Mouse (Mus musculus) hindbrain, embryonic 12.5 days (tissue): ENCODE data around the gene Samd8. TPM values are rescaled to one million over a fixed set of nuclear protein-coding genes. Genes with fewer than 3 reads are reported as not detected.
A peak's percentile ranks its signal among the peaks of the same experiment; 100 is the strongest.

Experiments
- ATAC-seq: fragments of 200-750 bp; cut with Nextera tagmentation; 2 replicates; pipeline ENCODE4 v1.8.0; 2017; ENCODE audit warnings: moderate TSS enrichment; ENCODE audit not compliant: low FRiP score
- H3K27ac ChIP-seq: fragments of 300-500 bp; sonication (generic); 2 replicates; pipeline ENCODE4 v1.5.1; 2016; ENCODE audit warnings: mild to moderate bottlenecking
- H3K27me3 ChIP-seq: fragments of 300-500 bp; sonication (generic); 2 replicates; pipeline ENCODE4 v1.6.1; 2016; ENCODE audit warnings: mild to moderate bottlenecking
- H3K36me3 ChIP-seq: fragments of 300-500 bp; sonication (generic); 2 replicates; pipeline ENCODE4 v1.6.1; 2016; ENCODE audit warnings: mild to moderate bottlenecking
- H3K4me1 ChIP-seq: fragments of 300-500 bp; sonication (generic); 2 replicates; pipeline ENCODE4 v1.6.1; 2016
- H3K4me2 ChIP-seq: fragments of 300-500 bp; sonication (generic); replicated peaks from 2 replicates; pipeline ENCODE4 v1.6.1; 2016; ENCODE audit warnings: mild to moderate bottlenecking
- H3K4me3 ChIP-seq: fragments of 300-500 bp; sonication (generic); 2 replicates; pipeline ENCODE4 v1.5.1; 2016; ENCODE audit warnings: mild to moderate bottlenecking
- H3K9ac ChIP-seq: fragments of 300-500 bp; sonication (generic); 2 replicates; pipeline ENCODE4 v1.6.1; 2016; ENCODE audit warnings: mild to moderate bottlenecking, moderate library complexity
- H3K9me3 ChIP-seq: fragments of 300-500 bp; sonication (generic); replicated peaks from 2 replicates; pipeline ENCODE4 v1.6.1; 2016; ENCODE audit warnings: mild to moderate bottlenecking
- WGBS: fragments of 180-500 bp; shearing (Covaris S2); methylation state at CpG from one replicate; pipeline ENCODE4 v1.1.7; 2016; 5-methylcytosine and 5-hydroxymethylcytosine counted together
- polyA plus RNA-seq: library from polyadenylated mRNA; unstranded; fragments of >200 nt; fragmentation: Nextera tagmentation; extraction: Ambion mirVana; gene quantifications from 2 replicates; pipeline ENCODE4 v1.2.1, GENCODE M21; 2016

Samd8 gene
- polyA plus RNA-seq, 1 experiment from 2014 or later = 15.9 TPM

- H3K4me3 ChIP-seq = no peak overlapping the region
- H3K27me3 ChIP-seq = no peaks in the 10 kb centered on the region
- no peak overlapping the region for H3K4me2 ChIP-seq
- no peak for ATAC-seq
- H3K9me3 ChIP-seq = no peaks in the 10 kb centered on the region
- H3K27ac ChIP-seq = no peak overlapping the region
- H3K9ac ChIP-seq = no peak overlapping the region
- 48% methylated on average over 15 of the region's 15 CpGs for WGBS
- H3K36me3 ChIP-seq = no peaks in the 10 kb centered on the region
- H3K4me1 ChIP-seq = peaks cover 14% of the 10 kb centered on the region
These were observed 2.0 kb upstream of the Samd8 start for GRCm38 (mm10) chr14:21748142-21748870.

GRCm38 (mm10) chr14:21750881-21751542 lies 681 bp downstream of the Samd8 start, which contains the start of gene Dusp13:
Gene Dusp13, minus strand, starts transcription at chr14:21751181.
- no peaks in the 10 kb centered on the region for H3K27me3 ChIP-seq
- H3K9ac ChIP-seq = peak within 1 kb of the TSS; percentile 91
- no peaks in the 10 kb centered on the region for H3K9me3 ChIP-seq
- under 1% methylated on average over 26 of the region's 26 CpGs for WGBS
- H3K4me3 ChIP-seq = peak within 1 kb of the TSS; percentile 96
- H3K4me1 ChIP-seq = peaks cover 15% of the 10 kb centered on the region
- H3K27ac ChIP-seq = peak within 1 kb of the TSS; percentile 90
- H3K36me3 ChIP-seq = no peaks in the 10 kb centered on the region
- ATAC-seq = peak; percentile 85
- H3K4me2 ChIP-seq = peak within 1 kb of the TSS; percentile 73

GRCm38 (mm10) chr14:21752411-21752810 lies 2.1 kb downstream of the Samd8 start:
- H3K9me3 ChIP-seq = no peaks in the 10 kb centered on the region
- no peak for ATAC-seq
- no peak overlapping the region for H3K27ac ChIP-seq
- no peak overlapping the region for H3K9ac ChIP-seq
- H3K4me3 ChIP-seq = no peak overlapping the region
- H3K4me1 ChIP-seq = peaks cover 15% of the 10 kb centered on the region
- H3K36me3 ChIP-seq = no peaks in the 10 kb centered on the region
- no peak overlapping the region for H3K4me2 ChIP-seq
- WGBS = 95% methylated on average over 3 of the region's 3 CpGs
- H3K27me3 ChIP-seq = no peaks in the 10 kb centered on the region

GRCm38 (mm10) chr14:21753367-21753766 lies 3.0 kb downstream of the Samd8 start:
- Histone ChIP-seq H3K9ac (no peak overlapping the region), H3K4me1 (peaks cover 15% of the 10 kb centered on the region), H3K27me3 (no peaks in the 10 kb centered on the region), H3K27ac (no peak overlapping the region), H3K9me3 (no peaks in the 10 kb centered on the region), H3K4me3 (no peak overlapping the region), H3K4me2 (no peak overlapping the region), H3K36me3 (no peaks in the 10 kb centered on the region)
- 85% methylated on average over 4 of the region's 4 CpGs for WGBS
- no peak for ATAC-seq

- H3K9me3 ChIP-seq = no peaks in the 10 kb centered on the region
- no peaks in the 10 kb centered on the region for H3K4me1 ChIP-seq
- no peaks in the 10 kb centered on the region for H3K36me3 ChIP-seq
- H3K9ac ChIP-seq = no peak overlapping the region
- ATAC-seq = no peak
- no peak overlapping the region for H3K27ac ChIP-seq
- WGBS = 91% methylated on average over 9 of the region's 9 CpGs
- no peak overlapping the region for H3K4me3 ChIP-seq
- H3K27me3 ChIP-seq = no peaks in the 10 kb centered on the region
- H3K4me2 ChIP-seq = no peak overlapping the region
These were observed 11.2 kb downstream of the Samd8 start for GRCm38 (mm10) chr14:21761560-21761959.

- 93% methylated on average over 3 of the region's 3 CpGs for WGBS
These were observed 13.4 kb downstream of the Samd8 start for GRCm38 (mm10) chr14:21763736-21764135.

GRCm38 (mm10) chr14:21764646-21765045 lies 14.3 kb downstream of the Samd8 start:
- H3K27ac ChIP-seq = no peak overlapping the region
- H3K4me3 ChIP-seq = no peak overlapping the region
- H3K27me3 ChIP-seq = no peaks in the 10 kb centered on the region
- 90% methylated on average over 6 of the region's 6 CpGs for WGBS
- H3K4me2 ChIP-seq = no peak overlapping the region
- ATAC-seq = no peak
- no peaks in the 10 kb centered on the region for H3K36me3 ChIP-seq
- peaks cover 13% of the 10 kb centered on the region for H3K4me1 ChIP-seq
- H3K9me3 ChIP-seq = no peaks in the 10 kb centered on the region
- H3K9ac ChIP-seq = no peak overlapping the region

More at GRCm38 (mm10) chr14:21763736-21764135, 13.4 kb downstream of the Samd8 start:
- Histone ChIP-seq H3K9ac (no peak overlapping the region), H3K27ac (no peak overlapping the region), H3K27me3 (no peaks in the 10 kb centered on the region), H3K4me3 (no peak overlapping the region), H3K36me3 (no peaks in the 10 kb centered on the region), H3K4me1 (peaks cover 7% of the 10 kb centered on the region), H3K9me3 (no peaks in the 10 kb centered on the region), H3K4me2 (no peak overlapping the region)
- no peak for ATAC-seq

- Histone ChIP-seq H3K4me2 (no peak overlapping the region), H3K9me3 (no peaks in the 10 kb centered on the region), H3K4me3 (no peak overlapping the region), H3K36me3 (no peaks in the 10 kb centered on the region), H3K9ac (no peak overlapping the region), H3K4me1 (peaks cover 13% of the 10 kb centered on the region), H3K27ac (no peak overlapping the region), H3K27me3 (no peaks in the 10 kb centered on the region)
- no peak for ATAC-seq
- 84% methylated on average over 7 of the region's 7 CpGs for WGBS
These were observed 15.5 kb downstream of the Samd8 start for GRCm38 (mm10) chr14:21765754-21766397.

- Histone ChIP-seq H3K27ac (no peak overlapping the region), H3K27me3 (no peaks in the 10 kb centered on the region), H3K9me3 (no peaks in the 10 kb centered on the region), H3K4me3 (no peak overlapping the region), H3K9ac (no peak overlapping the region), H3K4me2 (no peak overlapping the region), H3K4me1 (peaks cover 13% of the 10 kb centered on the region), H3K36me3 (no peaks in the 10 kb centered on the region)
- 94% methylated on average over 6 of the region's 6 CpGs for WGBS
- ATAC-seq = no peak
These were observed 16.1 kb downstream of the Samd8 start for GRCm38 (mm10) chr14:21766398-21766958.

GRCm38 (mm10) chr14:21772506-21773281 lies 22.4 kb downstream of the Samd8 start:
- no peak overlapping the region for H3K27ac ChIP-seq
- H3K9me3 ChIP-seq = no peaks in the 10 kb centered on the region
- H3K9ac ChIP-seq = no peak overlapping the region
- no peaks in the 10 kb centered on the region for H3K27me3 ChIP-seq
- WGBS = 87% methylated on average over 11 of the region's 11 CpGs
- no peak for ATAC-seq
- no peak overlapping the region for H3K4me2 ChIP-seq
- H3K36me3 ChIP-seq = peaks cover 12% of the 10 kb centered on the region; the same call in 1 of the 2 replicates
- peaks cover 13% of the 10 kb centered on the region for H3K4me1 ChIP-seq
- H3K4me3 ChIP-seq = no peak overlapping the region

GRCm38 (mm10) chr14:21773946-21774345 lies 23.6 kb downstream of the Samd8 start:
- Histone ChIP-seq H3K27me3 (no peaks in the 10 kb centered on the region), H3K9ac (no peak overlapping the region), H3K4me2 (no peak overlapping the region), H3K4me1 (peaks cover 5% of the 10 kb centered on the region; the same call in 1 of the 2 replicates), H3K9me3 (no peaks in the 10 kb centered on the region), H3K4me3 (no peak overlapping the region), H3K27ac (no peak overlapping the region), H3K36me3 (peaks cover 16% of the 10 kb centered on the region; the same call in 1 of the 2 replicates)
- 79% methylated on average over 2 of the region's 2 CpGs for WGBS
- ATAC-seq = no peak
